Mouse (Mus musculus) central nervous system, embryonic 11.5 days (tissue): Measurements from ENCODE around the gene Pnma3. TPM values are rescaled to one million over a fixed set of nuclear protein-coding genes. Genes with fewer than 3 reads are reported as not detected.

ENCODE experiments used
- polyA plus RNA-seq: library from polyadenylated mRNA; depleted of rRNA; stranded (reverse); fragments of >200 nt; gene quantifications from 2 replicates; pipeline ENCODE4 v1.2.3, GENCODE M21; 2012; rRNA removed

Pnma3 gene
- 2.8 and 3.4 TPM in 2 replicates for polyA plus RNA-seq

GRCm38 (mm10) chrX:73064415-73064793, at the start of gene Pnma3:
Gene Pnma3, plus strand, starts transcription at chrX:73064787.

DNA sequence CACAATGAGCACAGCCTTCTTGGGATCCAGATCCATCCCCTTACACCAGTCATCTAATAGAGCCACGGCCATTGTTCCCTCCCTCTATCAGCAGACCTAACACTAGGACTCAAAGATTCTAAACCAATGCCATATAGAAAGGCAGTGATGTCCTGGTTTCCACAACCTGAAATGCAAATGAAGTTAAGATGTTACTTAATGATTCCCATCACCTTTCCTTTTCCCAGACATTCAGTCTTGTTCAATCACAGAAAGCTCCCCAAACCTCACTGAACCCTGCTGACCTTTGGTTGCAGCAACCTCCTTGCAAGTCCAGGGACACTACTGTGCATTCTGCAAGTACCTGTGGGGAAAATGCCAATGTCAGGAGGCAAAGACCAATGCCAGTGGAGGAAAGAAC, 27.6 kb upstream of the Pnma3 start, which contains the start of gene Pnma5:
Gene Pnma5, minus strand, starts transcription at position 101 of the 400 bp plus-strand sequence.

GRCm38 (mm10) chrX:73082267-73083055, 17.9 kb downstream of the Pnma3 start, which contains the start of gene Xlr4a:
Gene Xlr4a, minus strand, starts transcription at chrX:73082478.

DNA sequence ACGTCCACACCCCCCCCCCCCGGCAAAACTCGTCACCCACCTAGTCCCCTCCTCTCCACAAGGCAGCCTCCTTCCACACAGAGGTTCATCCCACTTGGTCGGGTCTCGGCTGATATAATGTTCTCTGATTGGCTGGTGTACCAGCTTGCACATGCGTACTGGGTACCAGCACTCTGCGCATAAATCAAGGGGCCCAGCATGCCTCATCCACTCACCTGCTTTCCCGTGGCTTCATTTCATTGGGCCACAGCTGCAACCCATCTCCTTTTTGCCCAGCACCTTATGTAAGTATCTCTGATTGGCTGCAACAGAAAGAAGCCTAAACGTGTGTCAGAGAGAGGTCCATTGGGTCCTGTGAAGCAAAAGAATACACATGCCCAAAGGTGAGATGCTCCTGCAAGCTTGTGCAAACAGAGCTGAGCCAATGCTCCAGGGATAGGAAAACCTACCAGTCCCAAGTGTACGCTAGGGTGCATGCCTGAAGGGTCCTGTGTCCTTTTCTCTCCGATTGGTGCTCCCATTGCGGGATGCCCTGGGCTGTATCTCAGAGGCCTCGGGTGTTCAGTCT, 32.4 kb downstream of the Pnma3 start, which contains the start of gene Xlr3a:
Gene Xlr3a, minus strand, starts transcription at position 155 of the 568 bp plus-strand sequence.

GRCm38 (mm10) chrX:73116747-73117146, 52.2 kb downstream of the Pnma3 start, which contains the start of gene Gm14685:
Gene Gm14685, plus strand, starts transcription at chrX:73117047.

Other genes with a start within 250 kb of the Pnma3 start
- gene Gabrq, start 239.6 kb upstream of the Pnma3 start, polyA plus RNA-seq = 0.76 and 1.1 TPM in 2 replicates
- gene Cetn2, start 146.4 kb upstream of the Pnma3 start, polyA plus RNA-seq = 51.8 and 79.7 TPM in 2 replicates
- 29.0 and 46.0 TPM in 2 replicates for gene Nsdhl, start 146.2 kb upstream of the Pnma3 start, polyA plus RNA-seq
- 2.4 and 4.9 TPM in 2 replicates for gene Zfp185, start 77.4 kb upstream of the Pnma3 start, polyA plus RNA-seq
- 0.04 TPM in 2 replicates for gene Pnma5, start 27.7 kb upstream of the Pnma3 start, polyA plus RNA-seq
- gene Xlr4a, start 17.7 kb downstream of the Pnma3 start, polyA plus RNA-seq = 0.71 and 2.6 TPM in 2 replicates
- 1.7 and 3.5 TPM in 2 replicates for gene Xlr3a, start 32.3 kb downstream of the Pnma3 start, polyA plus RNA-seq
- 0.16 and 0.46 TPM in 2 replicates for gene Gm14685, start 52.3 kb downstream of the Pnma3 start, polyA plus RNA-seq
- not detected in 2 replicates for gene Xlr5b, start 84.0 kb downstream of the Pnma3 start, polyA plus RNA-seq
- gene DXBay18, start 84.7 kb downstream of the Pnma3 start, polyA plus RNA-seq = 0.04 TPM in 1 of 2 replicates, not detected in the other
- not detected in 2 replicates for gene Spin2d, start 112.2 kb downstream of the Pnma3 start, polyA plus RNA-seq
- gene Xlr3b, start 127.4 kb downstream of the Pnma3 start, polyA plus RNA-seq = 9.6 and 11.1 TPM in 2 replicates
- gene Xlr4b, start 149.5 kb downstream of the Pnma3 start, polyA plus RNA-seq = 0.48 and 0.92 TPM in 2 replicates
- gene F8a, start 163.5 kb downstream of the Pnma3 start, polyA plus RNA-seq = 6.0 and 6.8 TPM in 2 replicates
- 0.78 TPM in 1 of 2 replicates, not detected in the other for gene Xlr4c, start 178.3 kb downstream of the Pnma3 start, polyA plus RNA-seq
- 0.06 and 0.14 TPM in 2 replicates for gene Xlr3c, start 200.6 kb downstream of the Pnma3 start, polyA plus RNA-seq
- gene Xlr5a, start 228.2 kb downstream of the Pnma3 start, polyA plus RNA-seq = 0.05 TPM in 1 of 2 replicates, not detected in the other
- gene Xlr5c, start 228.2 kb downstream of the Pnma3 start, polyA plus RNA-seq = not detected in 2 replicates